Mouse (Mus musculus): ENCODE measurements around the gene Thsd7a. TPM values are rescaled to one million over a fixed set of nuclear protein-coding genes. Genes with fewer than 3 reads are reported as not detected.

Gene Thsd7a
- total RNA-seq, 2 experiments from 2014 or later: 2.0 to 2.2 TPM

GRCm38 (mm10) chr6:12542496-12542895 lies 206.7 kb downstream of the Thsd7a start:
- no peak overlapping the region for H3K27ac ChIP-seq
- H3K4me3 ChIP-seq: no peak overlapping the region
- no peak for TF ChIP-seq CTCF (IDR thresholded peaks at IDR 0.05)
- intact Hi-C loops (cut with DNase I): no loop called here
- DNase-seq: no peak

GRCm38 (mm10) chr6:12519121-12519520 lies 230.1 kb downstream of the Thsd7a start:
- Histone ChIP-seq H3K27ac (no peak overlapping the region), H3K4me3 (no peak overlapping the region)
- TF ChIP-seq CTCF (IDR thresholded peaks at IDR 0.05): no peak
- intact Hi-C loops (cut with DNase I): no loop called here
- no peak for DNase-seq

- intact Hi-C loops (cut with DNase I): no loop called here
- Histone ChIP-seq H3K4me3 (no peak overlapping the region), H3K27ac (no peak overlapping the region)
- no peak for TF ChIP-seq CTCF (IDR thresholded peaks at IDR 0.05)
- DNase-seq: no peak
Measured at GRCm38 (mm10) chr6:12518283-12518903, 230.8 kb downstream of the Thsd7a start.

- Histone ChIP-seq H3K27ac (no peak overlapping the region), H3K4me3 (no peak overlapping the region)
- TF ChIP-seq CTCF (IDR thresholded peaks at IDR 0.05): no peak
- intact Hi-C loops (cut with DNase I): no loop called here
- DNase-seq: no peak
Measured at GRCm38 (mm10) chr6:12517726-12518125, 231.5 kb downstream of the Thsd7a start.

- intact Hi-C loops (cut with DNase I): no loop called here
- DNase-seq: no peak
- Histone ChIP-seq H3K27ac (no peak overlapping the region), H3K4me3 (no peak overlapping the region)
- TF ChIP-seq CTCF (IDR thresholded peaks at IDR 0.05): no peak
Measured at GRCm38 (mm10) chr6:12506877-12507276, 242.3 kb downstream of the Thsd7a start.

GRCm38 (mm10) chr6:12503867-12504266 lies 245.3 kb downstream of the Thsd7a start:
- Histone ChIP-seq H3K27ac (no peak overlapping the region), H3K4me3 (no peak overlapping the region)
- intact Hi-C loops (cut with DNase I): no loop called here
- no peak for TF ChIP-seq CTCF (IDR thresholded peaks at IDR 0.05)
- DNase-seq: no peak

GRCm38 (mm10) chr6:12500888-12501287 lies 248.3 kb downstream of the Thsd7a start:
- no peak for TF ChIP-seq CTCF (IDR thresholded peaks at IDR 0.05)
- DNase-seq: no peak
- intact Hi-C loops (cut with DNase I): no loop called here
- H3K4me3 ChIP-seq: no peak overlapping the region
- H3K27ac ChIP-seq: no peak overlapping the region

- intact Hi-C loops (cut with DNase I): no loop called here
- TF ChIP-seq CTCF (IDR thresholded peaks at IDR 0.05): no peak
- no peak for DNase-seq
- Histone ChIP-seq H3K27ac (no peak overlapping the region), H3K4me3 (no peak overlapping the region)
Measured at GRCm38 (mm10) chr6:12499866-12500265, 249.3 kb downstream of the Thsd7a start.

- H3K27ac ChIP-seq: no peak overlapping the region
- no peak for DNase-seq
- no peak for TF ChIP-seq CTCF (IDR thresholded peaks at IDR 0.05)
- H3K4me3 ChIP-seq: no peak overlapping the region
- intact Hi-C loops (cut with DNase I): no loop called here
Measured at GRCm38 (mm10) chr6:12493571-12493970, 255.6 kb downstream of the Thsd7a start.

GRCm38 (mm10) chr6:12488882-12489281 lies 260.3 kb downstream of the Thsd7a start:
- no peak overlapping the region for H3K4me3 ChIP-seq
- no peak for TF ChIP-seq CTCF (IDR thresholded peaks at IDR 0.05)
- H3K27ac ChIP-seq: no peak overlapping the region
- no peak for DNase-seq
- intact Hi-C loops (cut with DNase I): no loop called here

GRCm38 (mm10) chr6:12481527-12482163 lies 267.6 kb downstream of the Thsd7a start:
- no peak for TF ChIP-seq CTCF (IDR thresholded peaks at IDR 0.05)
- DNase-seq: no peak
- H3K27ac ChIP-seq: no peak overlapping the region
- intact Hi-C loops (cut with DNase I): no loop called here
- no peak overlapping the region for H3K4me3 ChIP-seq

GRCm38 (mm10) chr6:12478359-12478758 lies 270.9 kb downstream of the Thsd7a start:
- Histone ChIP-seq H3K4me3 (no peak overlapping the region), H3K27ac (no peak overlapping the region)
- no peak for DNase-seq
- intact Hi-C loops (cut with DNase I): no loop called here
- TF ChIP-seq CTCF (IDR thresholded peaks at IDR 0.05): no peak

GRCm38 (mm10) chr6:12470935-12471334 lies 278.3 kb downstream of the Thsd7a start:
- no peak overlapping the region for H3K27ac ChIP-seq
- intact Hi-C loops (cut with DNase I): no loop called here
- no peak for TF ChIP-seq CTCF (IDR thresholded peaks at IDR 0.05)
- H3K4me3 ChIP-seq: no peak overlapping the region
- DNase-seq: peak; percentile 37
